Mouse (Mus musculus): ENCODE data around the gene Pebp1.

GRCm38 (mm10) chr5:117307699-117308098 lies 20.3 kb upstream of the Pebp1 start:
- TF ChIP-seq CTCF (IDR thresholded peaks at IDR 0.05; ENCODE audit: borderline replicate concordance, insufficient read depth, low read length) (peak; percentile 83), POLR2A (IDR thresholded peaks at IDR 0.05; ENCODE audit: low read depth, low read length) (no peak)
